Mouse (Mus musculus): ENCODE data around the gene Kctd5. TPM values are rescaled to one million over a fixed set of nuclear protein-coding genes. Genes with fewer than 3 reads are reported as not detected.

Gene Kctd5
- polyA plus RNA-seq, 1 experiment from 2014 or later: 10.4 TPM

Other genes starting within 250 kb of the Kctd5 start
- 177 to 422 TPM (median 330 TPM) in 3 replicates for gene Elob, start 244.3 kb downstream of the Kctd5 start, polyA plus RNA-seq (2018)
- gene Prss33, start 237.4 kb downstream of the Kctd5 start, polyA plus RNA-seq (2018): not detected in 3 replicates
- gene Prss32, start 229.6 kb downstream of the Kctd5 start, polyA plus RNA-seq (2018): not detected in 3 replicates
- not detected in 3 replicates for gene Prss41, start 229.3 kb downstream of the Kctd5 start, polyA plus RNA-seq (2018)
- gene Prss21, start 205.4 kb downstream of the Kctd5 start, polyA plus RNA-seq (2018): not detected in 3 replicates
- gene Dcpp1, start 192.6 kb downstream of the Kctd5 start, polyA plus RNA-seq (2018): not detected in 3 replicates
- not detected in 3 replicates for gene Dcpp2, start 192.6 kb downstream of the Kctd5 start, polyA plus RNA-seq (2018)
- gene Dcpp3, start 156.0 kb downstream of the Kctd5 start, polyA plus RNA-seq (2018): not detected in 3 replicates
- not detected in 3 replicates for gene Sbp, start 131.8 kb downstream of the Kctd5 start, polyA plus RNA-seq (2018)
- not detected in 3 replicates for gene Sbpl, start 118.2 kb downstream of the Kctd5 start, polyA plus RNA-seq (2018)
- 0.19 to 0.33 TPM in 2 of 3 replicates, not detected in the other for gene Prss30, start 92.9 kb downstream of the Kctd5 start, polyA plus RNA-seq (2018)
- not detected in 3 replicates for gene Prss22, start 75.4 kb downstream of the Kctd5 start, polyA plus RNA-seq (2018)
- not detected in 3 replicates for gene Prss27, start 35.3 kb downstream of the Kctd5 start, polyA plus RNA-seq (2018)
- gene Pdpk1, start 77.4 kb upstream of the Kctd5 start, polyA plus RNA-seq (2018): 10.4 to 18.5 TPM (median 17.4 TPM) in 3 replicates
- gene Amdhd2, start 90.3 kb upstream of the Kctd5 start, polyA plus RNA-seq (2018): 69.2 to 101 TPM (median 69.2 TPM) in 3 replicates
- gene Atp6v0c, start 96.2 kb upstream of the Kctd5 start, polyA plus RNA-seq (2018): 1,634 to 2,526 TPM (median 2,187 TPM) in 3 replicates
- 8.4 to 12.8 TPM (median 8.5 TPM) in 3 replicates for gene Tbc1d24, start 132.1 kb upstream of the Kctd5 start, polyA plus RNA-seq (2018)
- gene Ntn3, start 136.0 kb upstream of the Kctd5 start, polyA plus RNA-seq (2018): 0.05 to 0.09 TPM in 2 of 3 replicates, not detected in the other
- 2.8 to 5.5 TPM (median 4.0 TPM) in 3 replicates for gene Tedc2, start 147.4 kb upstream of the Kctd5 start, polyA plus RNA-seq (2018)
- gene Ccnf, start 178.0 kb upstream of the Kctd5 start, polyA plus RNA-seq (2018): 1.3 to 5.7 TPM (median 3.2 TPM) in 3 replicates

Data from macrophage (primary cell).